Mouse (Mus musculus) 3T3-L1 (cell line): ENCODE results near the gene Mmel1.

ENCODE experiments used
- DNase-seq: peaks from one replicate; pipeline ENCODE4 v3.0.0-alpha.2; 2015; ENCODE audit warnings: low read depth, low spot score

The Mmel1 gene

GRCm38 (mm10) chr4:154869440-154869839 lies at the start of gene Mmel1:
TSS of gene Mmel1 (plus strand) at chr4:154869585.
- DNase-seq: no peak

DNA sequence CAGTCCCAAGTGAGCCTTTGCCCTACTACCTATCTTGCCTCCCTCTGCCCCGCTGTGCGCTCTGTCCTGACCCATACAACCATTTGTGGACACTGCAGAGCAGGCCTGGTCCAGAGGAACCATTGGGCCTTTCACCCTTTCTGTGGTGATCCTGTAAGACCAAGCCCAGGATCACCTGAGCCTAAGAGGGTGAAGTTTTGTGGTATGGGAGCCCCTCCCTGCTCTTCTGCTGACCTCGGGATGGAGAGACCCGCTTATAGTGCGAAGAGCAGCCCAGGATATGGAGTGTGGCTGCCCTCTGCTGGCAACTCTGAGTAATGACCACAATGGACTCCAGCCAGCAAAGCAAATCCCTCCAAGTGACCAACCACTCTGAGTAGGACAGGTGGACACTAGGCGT lies 43.7 kb upstream of the Mmel1 start:
- DNase-seq: peak; percentile 68

DNA sequence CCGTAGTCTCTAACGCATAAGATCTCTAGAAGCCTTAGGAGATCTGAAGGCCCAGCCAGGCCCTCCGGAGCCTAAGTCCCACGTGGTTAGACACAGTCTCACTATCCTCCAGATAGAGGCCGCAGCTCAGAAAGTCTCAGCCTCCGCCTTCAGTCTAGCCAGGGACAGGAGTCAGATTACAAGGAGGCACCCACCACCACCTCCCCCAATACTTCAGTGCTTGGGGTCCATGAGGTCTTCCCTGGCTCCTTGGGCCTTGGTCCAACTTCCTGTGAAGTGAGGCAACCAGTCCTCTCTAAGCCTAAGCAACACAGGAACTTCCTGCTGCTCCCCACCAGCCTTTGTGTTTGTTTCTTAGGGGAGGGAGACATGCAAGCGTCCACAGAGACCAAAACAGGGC lies 43.2 kb upstream of the Mmel1 start:
- no peak for DNase-seq

DNA sequence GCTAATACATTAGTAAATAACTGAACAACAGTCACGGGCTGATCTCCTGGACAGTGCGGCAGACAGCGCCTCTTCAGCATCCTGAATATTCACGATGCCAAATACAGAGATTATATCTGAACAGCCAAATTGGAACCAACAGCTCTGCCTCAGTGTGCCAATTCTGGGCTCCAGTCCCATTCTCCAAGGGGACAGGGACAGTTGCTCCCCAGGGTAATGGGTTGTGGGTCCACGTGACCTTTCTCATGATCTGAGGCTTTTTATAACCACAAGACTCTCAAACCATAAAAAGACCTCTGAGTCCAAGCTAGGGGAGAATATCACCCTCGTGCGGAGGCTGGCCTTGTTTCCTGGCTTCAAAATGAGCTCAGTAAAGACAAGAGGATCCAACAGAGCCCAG lies 42.2 kb upstream of the Mmel1 start:
- no peak for DNase-seq

GRCm38 (mm10) chr4:154827861-154828610 lies 41.3 kb upstream of the Mmel1 start:
- DNase-seq: no peak

DNA sequence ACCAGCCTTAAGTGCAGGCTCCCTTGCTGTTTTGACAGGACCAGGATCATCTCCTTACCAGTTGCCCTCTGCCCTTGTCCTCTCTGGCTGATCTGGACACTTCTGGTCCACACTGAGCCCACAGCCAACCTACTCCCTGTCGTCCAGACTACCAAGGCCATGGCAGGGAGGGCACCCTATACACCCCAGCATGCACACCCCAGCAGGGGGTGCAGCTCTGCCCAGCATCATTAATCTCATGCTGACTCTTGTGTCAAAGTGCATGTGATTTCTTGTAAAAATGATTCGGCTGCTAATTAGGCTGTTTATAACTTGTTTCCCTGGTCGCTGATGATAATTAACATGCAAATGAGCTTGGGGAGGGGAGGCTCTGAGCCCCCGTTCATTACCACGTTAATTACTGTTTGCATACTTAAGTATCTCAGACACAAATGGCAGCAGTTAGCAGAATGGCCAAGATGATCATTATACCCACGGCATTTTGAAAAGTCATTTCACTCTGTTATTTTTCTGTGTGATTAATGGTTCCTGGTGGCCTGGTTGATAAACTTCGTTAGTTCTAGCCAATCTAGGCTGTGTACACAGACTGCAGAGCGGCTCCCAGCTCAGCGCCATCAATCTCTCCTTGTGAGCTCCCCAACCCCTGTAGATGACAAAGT lies 37.3 kb upstream of the Mmel1 start:
- DNase-seq: no peak

- DNase-seq: no peak
Observed at GRCm38 (mm10) chr4:154836183-154836915, 33.0 kb upstream of the Mmel1 start.

DNA sequence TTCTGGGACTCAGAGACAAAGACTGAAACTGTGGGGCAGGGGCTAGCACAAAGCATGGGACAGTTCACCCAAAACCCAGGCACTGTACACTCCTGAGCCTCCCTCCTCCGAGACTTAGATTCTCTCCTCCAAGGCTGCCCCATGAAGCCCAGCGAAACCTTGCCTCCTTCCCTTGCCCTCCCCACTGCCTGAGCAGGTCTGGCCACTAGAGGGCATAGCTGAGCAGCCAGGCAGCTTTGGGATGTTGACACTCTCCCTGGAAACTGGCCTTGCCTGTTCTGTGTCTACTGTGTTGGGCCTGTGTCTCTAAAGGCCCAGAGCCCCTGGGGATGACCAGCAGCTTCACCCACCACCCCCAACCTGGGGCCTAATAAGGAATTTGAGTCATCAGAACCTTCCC lies 32.2 kb upstream of the Mmel1 start, which contains the start of gene Ttc34:
Gene Ttc34 (plus strand): TSS at position 290 of the 400 bp plus-strand sequence.
- peak; percentile 57 for DNase-seq

DNA sequence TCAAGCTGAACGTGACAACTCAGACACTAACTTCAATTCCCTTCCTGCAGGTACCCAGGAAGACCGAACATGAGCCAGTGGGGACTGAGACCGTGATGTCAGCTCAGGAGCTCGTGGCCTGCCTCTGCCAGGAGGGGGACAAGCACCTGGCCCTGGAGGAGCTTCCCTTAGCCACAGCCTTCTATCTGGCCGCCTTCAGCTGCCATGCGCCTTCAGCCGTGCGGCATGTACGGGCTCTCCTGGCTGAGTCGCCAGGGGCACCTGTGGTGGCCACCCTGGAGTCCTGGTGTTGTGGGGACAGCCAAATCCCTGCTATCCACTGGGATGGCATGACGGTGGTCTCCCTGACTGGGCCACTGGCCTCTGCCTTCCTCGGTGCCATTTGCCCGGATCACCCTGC lies 30.6 kb upstream of the Mmel1 start:
- no peak for DNase-seq

GRCm38 (mm10) chr4:154839406-154839805 lies 30.0 kb upstream of the Mmel1 start:
- DNase-seq: no peak

DNA sequence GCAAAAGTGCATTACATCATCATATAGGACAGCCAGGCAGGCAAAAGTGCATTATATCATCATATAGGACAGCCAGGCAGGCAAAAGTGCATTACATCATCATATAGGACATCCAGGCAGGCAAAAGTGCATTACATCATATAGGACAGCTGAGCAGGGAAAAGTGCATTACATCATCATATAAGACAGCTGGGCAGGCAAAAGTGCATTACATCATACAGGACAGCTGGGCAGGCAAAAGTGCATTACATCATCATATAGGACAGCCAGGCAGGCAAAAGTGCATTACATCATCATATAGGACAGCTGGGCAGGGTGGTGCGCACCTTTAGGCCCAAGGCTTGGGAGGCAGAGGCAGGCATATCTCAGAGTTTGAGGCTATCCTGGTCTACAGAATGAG lies 16.7 kb upstream of the Mmel1 start:
- no peak for DNase-seq

GRCm38 (mm10) chr4:154853881-154854280 lies 15.5 kb upstream of the Mmel1 start:
- no peak for DNase-seq

DNA sequence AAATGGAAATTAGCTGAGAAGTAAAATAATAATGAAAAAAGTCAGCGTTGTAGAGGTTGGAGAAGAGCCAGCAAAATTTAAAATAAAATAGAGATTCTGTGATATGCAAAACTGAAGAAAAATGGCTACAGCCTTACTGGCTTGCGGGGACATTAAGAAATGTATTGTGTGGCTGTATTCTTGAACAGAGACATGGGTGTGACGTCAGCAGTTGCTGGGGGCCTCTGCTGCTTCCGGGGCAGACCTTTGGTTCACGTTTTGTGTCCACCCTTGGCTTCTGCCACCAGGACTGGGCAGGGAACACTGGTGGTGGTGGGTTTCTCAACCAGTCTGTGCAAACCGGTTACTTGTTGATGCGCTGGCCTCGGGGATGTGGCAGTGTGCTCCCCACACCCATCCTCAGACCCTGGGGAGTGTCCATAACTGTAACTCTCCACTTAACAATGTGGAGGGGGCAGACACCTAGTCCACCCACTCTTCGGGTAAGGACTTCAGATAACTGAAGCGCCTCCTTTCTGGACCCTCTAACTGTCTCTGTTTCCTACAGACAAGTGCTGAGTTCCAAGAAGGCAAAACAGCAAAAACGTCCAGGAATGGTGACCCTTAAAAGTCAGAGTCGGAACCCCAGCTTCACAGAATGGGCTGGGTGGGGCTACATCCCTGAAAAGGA lies 14.6 kb upstream of the Mmel1 start:
- DNase-seq: no peak

DNA sequence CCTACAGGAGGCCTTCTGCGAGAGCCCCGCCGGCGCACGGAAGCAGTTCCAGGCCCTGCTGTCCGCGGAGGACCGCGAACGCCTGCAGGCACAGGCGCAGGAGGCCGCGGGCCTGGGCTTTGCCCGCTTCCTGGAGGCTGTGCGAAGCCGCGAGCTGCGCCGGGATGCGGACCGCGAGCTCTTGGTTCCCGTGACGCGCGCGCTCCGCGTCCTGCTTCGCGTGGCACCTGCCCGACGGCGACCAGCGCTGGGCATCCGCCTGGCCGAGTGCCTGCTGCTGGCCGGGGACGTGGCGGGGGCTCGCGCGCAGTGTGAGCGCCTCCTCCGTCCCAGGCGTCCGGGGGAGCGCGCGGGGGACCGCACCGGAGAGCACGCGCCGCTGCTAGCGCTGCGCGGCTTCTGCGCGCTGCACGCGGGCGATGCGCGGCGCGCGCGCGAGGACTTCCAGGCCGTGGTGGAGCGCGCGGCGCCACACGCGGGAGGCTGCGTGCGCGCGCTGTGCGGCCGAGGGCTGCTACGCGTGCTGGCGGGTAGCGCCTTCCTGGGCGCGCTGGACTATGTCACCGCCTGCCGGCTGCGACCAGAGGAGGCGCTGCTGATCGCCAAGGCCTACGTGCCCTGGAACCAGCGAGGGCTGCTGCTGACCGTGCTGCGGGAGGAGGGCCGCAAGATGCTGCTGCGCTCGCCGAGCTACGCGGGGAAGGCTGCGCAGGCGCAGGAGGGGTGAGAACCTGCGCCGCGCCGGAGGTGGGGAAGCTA lies 13.5 kb upstream of the Mmel1 start:
- no peak for DNase-seq

DNA sequence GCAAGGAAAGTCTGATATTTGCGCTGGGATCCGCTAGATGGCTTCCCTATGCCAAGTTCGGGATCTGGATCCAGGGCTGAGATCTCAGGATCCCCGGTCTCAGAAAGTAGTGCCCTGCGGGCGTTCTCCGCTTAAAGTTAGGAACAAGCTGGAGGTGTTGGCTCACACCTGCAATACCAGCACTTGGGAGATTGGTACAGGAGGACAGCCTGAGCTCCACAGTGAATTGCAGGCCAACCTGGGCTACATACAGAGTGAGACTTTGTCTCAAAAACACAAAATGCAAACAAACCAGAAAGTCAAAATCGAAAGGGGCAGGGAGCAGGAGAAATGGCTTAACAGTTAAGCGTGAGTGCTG lies 12.9 kb upstream of the Mmel1 start:
- no peak for DNase-seq

DNA sequence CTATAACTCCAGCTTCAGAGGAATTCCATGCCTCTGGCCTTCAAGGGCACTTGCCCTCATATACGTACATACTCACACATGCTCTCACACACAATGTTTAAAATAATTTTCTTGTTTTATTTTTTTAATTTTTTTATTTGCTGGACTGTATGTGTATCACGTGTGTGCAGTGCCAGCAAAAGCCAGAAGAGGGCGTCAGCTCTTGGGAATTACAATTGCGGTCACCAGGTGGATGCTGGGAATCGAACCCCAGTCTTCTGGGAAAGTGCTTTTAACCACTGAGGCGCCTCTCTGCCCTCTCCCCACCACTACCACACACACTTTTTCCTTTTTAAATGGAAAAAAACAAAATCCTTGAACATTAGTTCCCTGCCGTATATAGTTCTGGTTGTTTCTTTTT lies 12.5 kb upstream of the Mmel1 start:
- DNase-seq: no peak

DNA sequence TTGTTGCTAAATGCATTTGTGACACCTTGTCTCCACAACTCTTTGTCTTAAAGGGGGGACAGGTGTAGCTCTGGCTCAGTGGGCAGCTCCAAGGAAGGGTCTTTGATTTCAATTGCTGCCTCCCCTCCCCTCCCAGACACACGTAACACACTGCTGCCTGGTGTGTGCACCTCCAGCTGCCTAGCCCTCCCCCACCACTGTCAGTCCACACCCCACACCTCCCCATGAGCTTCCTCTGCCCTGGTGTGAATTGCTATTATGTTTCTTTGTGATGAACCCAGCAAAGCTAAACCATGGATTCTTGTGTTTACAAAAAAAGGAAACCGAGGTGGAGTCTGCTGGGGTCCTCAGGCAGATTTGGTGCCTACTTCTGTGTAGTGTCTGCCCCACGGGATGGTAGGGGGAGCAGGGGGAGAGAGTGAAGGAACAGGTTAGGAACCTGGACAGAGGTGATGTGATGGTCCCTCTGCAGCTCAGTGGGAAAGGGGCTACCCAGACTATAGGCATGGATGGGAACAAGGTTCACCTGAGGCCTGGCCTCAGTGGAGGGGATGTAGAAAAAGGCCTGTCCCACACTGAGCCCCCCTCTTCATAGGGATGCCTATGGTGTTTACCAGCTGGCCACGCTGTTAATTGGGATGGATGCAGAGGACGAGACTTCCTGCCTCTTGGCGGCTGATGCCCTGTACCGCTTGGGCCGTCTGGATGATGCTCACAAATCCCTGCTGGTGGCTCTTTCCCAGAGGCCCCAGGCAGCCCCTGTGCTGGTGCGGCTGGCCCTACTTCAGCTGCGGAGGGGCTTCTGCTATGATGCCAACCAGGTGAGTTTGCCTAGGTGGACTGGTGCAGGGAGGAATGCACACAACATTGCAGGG lies 11.8 kb upstream of the Mmel1 start:
- no peak for DNase-seq

- no peak for DNase-seq
Observed at GRCm38 (mm10) chr4:154858601-154859000, 10.8 kb upstream of the Mmel1 start.

GRCm38 (mm10) chr4:154861967-154862366 lies 7.4 kb upstream of the Mmel1 start:
- DNase-seq: no peak

DNA sequence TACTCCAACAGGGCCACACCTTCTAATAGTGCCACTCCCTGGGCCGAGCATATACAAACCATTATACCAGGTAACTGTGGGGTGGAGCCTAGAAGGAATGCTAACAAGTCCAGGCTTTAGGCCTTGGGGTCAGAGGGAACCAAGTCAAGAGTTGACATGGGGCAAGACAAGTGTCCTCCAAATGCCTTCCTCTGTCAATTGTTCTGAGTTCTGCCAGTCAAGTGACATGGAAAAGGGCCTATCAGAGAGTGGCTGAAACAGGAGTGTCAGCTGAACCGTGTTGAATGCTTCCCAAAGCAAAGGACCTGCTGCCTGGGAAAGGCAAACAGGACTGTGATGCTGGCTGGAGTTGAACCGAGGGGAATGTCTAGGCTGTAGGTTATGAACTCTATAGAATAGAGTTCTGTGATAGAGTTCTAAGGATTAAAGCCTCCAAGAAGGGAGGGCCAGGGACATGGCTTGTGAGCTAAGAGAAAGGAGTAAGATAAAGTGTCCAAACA lies 5.9 kb upstream of the Mmel1 start:
- DNase-seq: no peak
